Mouse (Mus musculus): ENCODE measurements at regions not wholly inside any gene's neighbourhood (a gene's known extent, or its start where the extent isn't known, plus 50 kb on each side); places are given as distances from the start of the nearest gene placed in this dataset.

DNA sequence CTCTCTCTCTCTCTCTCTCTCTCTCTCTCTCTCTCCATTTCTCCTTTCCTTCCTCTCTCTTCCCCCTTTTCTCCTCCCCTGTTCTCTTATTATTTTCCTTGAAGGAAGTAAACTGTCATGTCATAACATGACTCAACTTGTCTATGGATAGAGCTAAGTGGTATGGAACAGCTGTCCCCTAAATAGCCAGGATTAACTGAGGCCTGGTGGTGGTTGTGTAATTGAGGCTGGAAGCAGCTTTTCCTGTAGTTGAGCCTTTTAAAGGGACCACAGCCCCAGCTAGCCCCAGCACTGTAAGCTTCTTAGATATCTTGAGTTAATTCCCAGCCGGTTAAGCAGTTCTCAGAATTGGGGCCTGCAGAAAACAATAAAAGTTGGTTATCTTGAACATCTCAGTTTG, 243.7 kb upstream of the Nbea start:
- DNase-seq (ENCODE audit: low spot score): no peak

DNA sequence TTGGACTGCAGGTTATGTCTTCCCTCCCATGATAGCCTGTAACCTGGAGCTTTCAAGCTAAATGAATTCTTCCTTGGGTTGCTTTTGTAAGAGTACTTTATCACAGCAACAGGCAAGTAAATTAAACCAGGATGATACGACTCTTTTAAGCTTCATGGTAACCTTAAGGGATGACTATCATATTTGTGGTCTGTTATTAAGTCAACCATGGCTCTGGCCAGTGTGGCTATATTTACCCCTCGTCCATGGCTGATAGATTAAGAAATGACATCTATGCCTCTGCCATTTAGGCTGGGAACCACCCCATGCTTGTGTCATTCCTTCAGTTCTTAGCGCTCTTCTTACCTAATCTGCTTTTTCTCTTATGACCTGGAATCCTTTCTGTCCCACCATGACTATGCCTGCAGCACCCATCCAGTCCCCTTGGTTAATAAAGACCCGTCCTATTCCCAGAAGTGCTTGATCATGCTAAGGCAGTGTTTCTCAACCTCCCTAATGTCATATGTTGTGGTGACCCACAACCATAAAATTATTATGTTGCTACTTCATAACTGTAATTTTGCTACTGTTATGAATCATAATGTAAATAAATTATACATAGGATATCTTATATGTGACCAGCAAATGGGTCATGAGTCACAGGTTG, 214.5 kb upstream of the Nbea start:
- no peak for DNase-seq (ENCODE audit: low spot score)

DNA sequence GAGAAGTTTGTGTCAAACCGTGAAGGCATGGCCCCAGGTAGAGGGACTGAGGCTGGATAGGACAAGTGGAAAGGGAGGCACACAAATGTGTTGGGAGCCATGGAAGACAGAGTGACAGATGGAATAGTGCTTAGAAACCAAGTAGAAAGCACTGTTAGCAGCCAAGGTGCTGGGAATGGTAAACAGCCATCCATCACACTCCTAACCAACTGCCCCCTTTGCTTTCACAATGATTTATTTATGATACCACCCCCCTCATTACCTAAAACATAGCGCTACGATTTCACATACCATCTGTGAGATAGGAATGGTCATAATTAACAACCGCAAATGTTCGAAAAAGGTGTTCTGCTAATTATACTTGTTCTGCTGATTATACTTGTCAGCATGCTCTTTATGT, 209.6 kb upstream of the Nbea start:
- DNase-seq (ENCODE audit: low spot score): no peak

DNA sequence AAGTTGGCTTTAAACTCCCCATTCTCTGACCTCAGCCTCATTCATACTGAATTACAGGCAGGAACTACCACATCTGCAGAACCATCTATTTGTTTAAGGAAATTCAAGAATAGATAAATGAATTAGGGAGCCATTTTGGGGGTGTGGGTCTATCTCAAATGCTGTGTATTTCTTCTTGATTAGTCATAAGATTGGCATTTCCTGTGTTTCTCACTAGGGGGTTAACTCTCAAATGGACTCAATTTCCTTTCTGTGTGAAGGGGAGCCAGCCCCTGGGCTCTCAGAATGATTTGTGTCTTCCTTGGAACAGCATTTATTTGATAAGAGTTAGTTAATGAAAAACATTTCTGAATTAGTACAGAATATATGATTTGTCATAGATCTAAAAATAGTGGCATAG, 196.8 kb upstream of the Nbea start:
- DNase-seq (ENCODE audit: low spot score): no peak

DNA sequence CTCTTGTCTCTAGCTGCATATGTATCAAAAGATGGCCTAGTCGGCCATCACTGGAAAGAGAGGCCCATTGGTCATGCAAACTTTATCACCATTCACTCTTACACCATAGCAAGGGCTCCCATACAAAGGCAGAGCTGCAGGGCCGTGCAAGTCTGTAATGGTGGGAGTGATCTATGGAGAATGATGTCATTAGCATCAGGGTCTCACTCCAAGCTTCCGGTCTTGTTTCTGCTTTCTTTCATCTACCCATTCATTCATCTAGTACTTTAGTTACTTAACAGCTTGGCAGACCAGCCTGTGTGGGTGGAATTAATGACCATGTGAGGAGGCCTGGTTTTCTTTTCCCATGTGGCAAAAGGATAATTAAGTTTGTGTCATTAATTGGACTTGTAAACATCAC, 196.0 kb upstream of the Nbea start:
- no peak for DNase-seq (ENCODE audit: low spot score)

DNA sequence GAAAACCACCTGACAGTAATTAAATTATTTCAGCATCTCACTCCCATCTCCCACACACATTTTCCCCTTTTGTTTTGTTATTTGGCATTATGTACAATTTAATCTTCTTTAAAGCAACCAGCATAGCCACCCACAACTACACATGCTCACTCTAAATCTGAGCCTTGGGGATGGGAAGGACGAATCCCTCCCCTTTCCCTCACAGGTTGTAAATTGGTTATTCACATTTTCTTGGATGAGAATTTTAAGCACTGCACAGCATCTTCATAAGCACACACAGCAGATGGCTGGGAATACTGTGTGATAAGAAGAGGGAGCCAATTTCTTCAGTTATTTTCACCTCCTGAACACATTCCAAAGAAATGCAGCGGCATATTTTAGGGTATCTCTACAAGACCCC, 179.0 kb upstream of the Nbea start:
- no peak for DNase-seq (ENCODE audit: low spot score)

DNA sequence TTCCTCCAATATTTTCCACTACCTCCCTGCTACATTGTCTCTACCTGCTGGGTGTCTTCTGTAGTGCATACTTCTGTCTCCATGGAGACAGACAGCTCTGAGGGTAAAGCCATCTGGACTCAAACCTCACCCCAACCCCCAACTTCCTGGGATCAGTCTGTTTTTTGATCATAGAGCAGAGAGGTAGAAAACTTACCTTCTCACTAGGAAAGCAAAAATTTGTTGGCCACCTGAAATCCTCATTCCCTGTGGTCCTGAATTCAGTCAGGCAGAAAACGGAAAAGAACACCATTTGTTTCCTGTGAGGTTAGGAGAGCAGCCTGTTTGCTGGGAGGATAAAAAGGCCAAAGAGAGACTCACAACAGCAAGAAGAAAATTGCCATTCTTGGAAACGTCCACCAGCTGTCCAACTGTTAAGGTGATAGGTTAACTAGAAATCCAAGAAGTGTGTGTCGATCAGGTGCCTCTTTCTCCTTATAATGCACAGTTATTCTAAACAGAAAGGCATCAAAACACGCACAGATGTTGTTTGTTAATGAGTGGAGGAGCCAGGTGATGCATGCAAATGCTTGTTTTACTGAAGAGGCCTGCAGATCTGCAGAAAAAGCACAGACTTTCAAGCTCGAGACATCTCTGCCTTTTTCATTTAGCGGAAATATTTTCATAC, 173.7 kb upstream of the Nbea start:
- DNase-seq (ENCODE audit: low spot score): no peak

DNA sequence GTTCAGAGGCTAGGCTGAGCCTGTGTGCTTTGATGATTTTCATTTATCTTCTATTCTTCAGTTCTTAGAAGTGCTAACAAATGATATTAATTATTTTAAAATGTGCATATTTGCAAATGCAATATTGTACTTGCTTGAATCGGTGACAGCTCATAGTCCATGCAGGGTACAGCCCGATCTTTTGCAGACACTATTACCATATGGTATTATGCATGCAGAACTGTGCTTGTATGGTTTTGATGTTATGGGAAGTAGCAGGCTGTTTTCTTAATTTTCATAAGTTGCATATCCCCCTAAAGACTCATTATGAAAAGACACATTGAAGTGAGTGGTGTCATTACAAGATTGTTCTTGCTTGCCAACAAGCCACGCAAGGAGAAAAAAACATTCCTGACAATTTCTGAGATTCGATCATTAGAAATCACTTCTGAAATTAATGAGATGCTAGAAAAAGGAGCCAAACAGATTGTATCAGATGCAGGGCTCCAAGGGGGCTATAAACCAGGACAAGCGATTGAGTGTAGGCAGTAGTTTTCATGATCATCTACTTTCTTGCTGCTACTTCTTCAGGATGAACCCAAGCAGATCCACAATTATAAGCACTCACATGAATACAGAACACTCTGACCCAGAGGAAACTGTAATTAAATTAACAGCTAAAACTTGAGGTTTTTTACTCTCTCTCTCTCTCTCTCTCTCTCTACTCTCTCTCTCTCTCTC, 172.8 kb upstream of the Nbea start:
- DNase-seq (ENCODE audit: low spot score): no peak
